Mouse (Mus musculus) embryonic fibroblast, embryonic 13.5 days (primary cell): ENCODE measurements around the gene Etl4.

ENCODE experiments used
- CTCF ChIP-seq: IDR thresholded peaks from 2 replicates; pipeline ENCODE4 v1.5.1; 2011; ENCODE audit warnings: mild to moderate bottlenecking, control low read depth, low read length, moderate library complexity, borderline replicate concordance; ENCODE audit not compliant: insufficient read depth
- POLR2A ChIP-seq: IDR thresholded peaks from 2 replicates; pipeline ENCODE4 v1.6.1; 2011; ENCODE audit warnings: low read depth, mild to moderate bottlenecking, control low read depth, low read length, moderate library complexity

DNA sequence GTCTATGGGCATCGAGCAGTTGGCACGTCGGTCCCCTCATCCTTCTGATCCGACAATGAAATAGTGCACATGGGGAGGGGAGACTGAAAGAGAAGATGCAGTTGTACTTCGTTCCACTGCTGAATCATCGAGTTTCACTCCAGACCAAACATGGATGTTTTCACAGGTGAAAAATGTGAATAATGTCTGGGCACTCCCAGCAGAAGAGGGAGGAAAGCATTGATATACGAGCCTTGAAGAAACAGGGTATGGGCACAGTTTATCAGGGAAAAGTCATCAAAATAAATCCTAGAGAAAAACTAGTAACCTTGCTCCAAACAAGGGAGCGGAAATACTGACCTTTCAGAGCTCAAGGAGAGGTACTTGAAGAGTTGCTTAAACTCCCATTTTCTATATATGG is 744.5 kb downstream of the Etl4 start:
- no peak for TF ChIP-seq CTCF
- TF ChIP-seq POLR2A = no peak
